Mouse (Mus musculus) lung, embryonic 16.5 days (tissue): ENCODE results near the gene Ttc27. TPM values are rescaled to one million over a fixed set of nuclear protein-coding genes. Genes with fewer than 3 reads are reported as not detected.
A peak's percentile ranks its signal among the peaks of the same experiment; 100 is the strongest.

Source experiments
- ATAC-seq: fragments of 200-750 bp; cut with Nextera tagmentation; 2 replicates; pipeline ENCODE4 v1.8.0; 2017; ENCODE audit warnings: low read depth, mild to moderate bottlenecking, moderate library complexity
- H3K27ac ChIP-seq: fragments of 300-500 bp; sonication (generic); 2 replicates; pipeline ENCODE4 v1.5.1; 2014; ENCODE audit warnings: mild to moderate bottlenecking, control low read depth, low read length
- H3K27me3 ChIP-seq: fragments of 300-500 bp; sonication (generic); 2 replicates; pipeline ENCODE4 v1.6.1; 2014; ENCODE audit warnings: low read depth, low read length, mixed read lengths; ENCODE audit not compliant: control insufficient read depth, insufficient read depth
- H3K36me3 ChIP-seq: fragments of 300-500 bp; sonication (generic); 2 replicates; pipeline ENCODE4 v1.6.1; 2014; ENCODE audit warnings: low read length; ENCODE audit not compliant: control insufficient read depth, insufficient read depth
- H3K4me1 ChIP-seq: fragments of 300-500 bp; sonication (generic); replicated peaks from 2 replicates; pipeline ENCODE4 v1.6.1; 2014; ENCODE audit warnings: low read length, mixed read lengths; ENCODE audit not compliant: control insufficient read depth, insufficient read depth
- H3K4me2 ChIP-seq: fragments of 300-500 bp; sonication (generic); 2 replicates; pipeline ENCODE4 v1.6.1; 2014; ENCODE audit warnings: low read depth, low read length, control low read depth
- H3K4me3 ChIP-seq: fragments of 300-500 bp; sonication (generic); 2 replicates; pipeline ENCODE4 v1.5.1; 2014; ENCODE audit warnings: mild to moderate bottlenecking, low read length, control low read depth
- H3K9ac ChIP-seq: fragments of 300-500 bp; sonication (generic); 2 replicates; pipeline ENCODE4 v1.6.1; 2014; ENCODE audit warnings: low read length, control low read depth
- H3K9me3 ChIP-seq: fragments of 300-500 bp; sonication (generic); 2 replicates; pipeline ENCODE4 v1.6.1; 2016; ENCODE audit warnings: low read length; ENCODE audit not compliant: control insufficient read depth
- WGBS: fragments of 180-500 bp; shearing (Covaris S2); extraction: QIAGEN DNeasy Blood & Tissue Kit; methylation state at CpG from one replicate; pipeline ENCODE4 v1.1.7; 2014; 5-methylcytosine and 5-hydroxymethylcytosine counted together
- polyA plus RNA-seq: library from polyadenylated mRNA; unstranded; fragments of >200 nt; fragmentation: Nextera tagmentation; extraction: Ambion mirVana; gene quantifications from 2 replicates; pipeline ENCODE4 v1.2.1, GENCODE M21; 2015

Ttc27 gene
- polyA plus RNA-seq, 1 experiment from 2014 or later = 18.6 TPM

- Histone ChIP-seq H3K27ac (no peak overlapping the region), H3K9me3 (no peaks in the 10 kb centered on the region), H3K27me3 (no peaks in the 10 kb centered on the region), H3K9ac (no peak overlapping the region), H3K4me2 (no peak overlapping the region), H3K4me3 (no peak overlapping the region), H3K4me1 (no peaks in the 10 kb centered on the region), H3K36me3 (no peaks in the 10 kb centered on the region)
- 92% methylated on average over 2 of the region's 2 CpGs for WGBS
- ATAC-seq = no peak
Observed at GRCm38 (mm10) chr17:74803835-74804234, 86.3 kb downstream of the Ttc27 start.

DNA sequence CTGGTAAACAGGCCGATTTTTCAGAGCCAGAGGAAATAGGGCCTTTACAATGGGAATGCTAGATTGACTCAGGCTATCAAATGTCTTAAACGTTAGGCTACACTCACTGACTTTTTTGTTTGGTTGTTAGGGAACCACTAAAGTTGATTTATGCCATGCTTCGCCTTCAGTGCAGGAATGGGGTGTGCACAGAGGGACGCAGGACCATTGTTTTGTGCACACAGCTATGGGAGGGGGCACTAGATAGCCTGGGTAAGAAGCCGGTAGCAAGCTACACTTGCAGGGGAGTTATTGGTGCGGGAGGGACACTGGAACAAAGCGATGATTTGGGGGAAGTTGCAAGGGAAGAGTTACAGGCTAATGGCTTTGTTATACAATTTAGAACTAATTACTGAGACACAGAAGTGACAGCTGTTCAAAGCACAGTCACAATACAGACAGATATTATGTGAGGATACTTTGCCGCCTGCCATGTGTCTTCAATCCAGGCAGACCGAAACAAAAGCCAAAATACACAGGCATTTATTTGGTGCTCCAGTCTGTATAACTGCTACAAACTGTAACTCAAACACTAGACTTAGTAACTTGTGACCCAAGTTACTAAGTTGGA is 86.9 kb downstream of the Ttc27 start:
- Histone ChIP-seq H3K4me3 (no peak overlapping the region), H3K4me2 (no peak overlapping the region), H3K9ac (no peak overlapping the region), H3K9me3 (no peaks in the 10 kb centered on the region), H3K27ac (no peak overlapping the region), H3K27me3 (no peaks in the 10 kb centered on the region), H3K36me3 (no peaks in the 10 kb centered on the region), H3K4me1 (no peaks in the 10 kb centered on the region)
- WGBS = 73% methylated on average over 9 of the region's 9 CpGs
- ATAC-seq = no peak

GRCm38 (mm10) chr17:74807509-74808248 is 90.1 kb downstream of the Ttc27 start:
- no peak overlapping the region for H3K9ac ChIP-seq
- H3K36me3 ChIP-seq = no peaks in the 10 kb centered on the region
- 75% methylated on average over 9 of the region's 9 CpGs for WGBS
- no peak overlapping the region for H3K4me2 ChIP-seq
- H3K27me3 ChIP-seq = no peaks in the 10 kb centered on the region
- H3K9me3 ChIP-seq = no peaks in the 10 kb centered on the region
- no peak overlapping the region for H3K27ac ChIP-seq
- no peaks in the 10 kb centered on the region for H3K4me1 ChIP-seq
- no peak overlapping the region for H3K4me3 ChIP-seq
- ATAC-seq = no peak

- 92% methylated on average over 1 of the region's 1 CpGs for WGBS
- H3K9me3 ChIP-seq = no peaks in the 10 kb centered on the region
- no peaks in the 10 kb centered on the region for H3K27me3 ChIP-seq
- H3K4me2 ChIP-seq = no peak overlapping the region
- H3K4me1 ChIP-seq = no peaks in the 10 kb centered on the region
- no peak overlapping the region for H3K9ac ChIP-seq
- ATAC-seq = no peak
- H3K27ac ChIP-seq = no peak overlapping the region
- no peaks in the 10 kb centered on the region for H3K36me3 ChIP-seq
- no peak overlapping the region for H3K4me3 ChIP-seq
Observed at GRCm38 (mm10) chr17:74808330-74808729, 90.8 kb downstream of the Ttc27 start.

DNA sequence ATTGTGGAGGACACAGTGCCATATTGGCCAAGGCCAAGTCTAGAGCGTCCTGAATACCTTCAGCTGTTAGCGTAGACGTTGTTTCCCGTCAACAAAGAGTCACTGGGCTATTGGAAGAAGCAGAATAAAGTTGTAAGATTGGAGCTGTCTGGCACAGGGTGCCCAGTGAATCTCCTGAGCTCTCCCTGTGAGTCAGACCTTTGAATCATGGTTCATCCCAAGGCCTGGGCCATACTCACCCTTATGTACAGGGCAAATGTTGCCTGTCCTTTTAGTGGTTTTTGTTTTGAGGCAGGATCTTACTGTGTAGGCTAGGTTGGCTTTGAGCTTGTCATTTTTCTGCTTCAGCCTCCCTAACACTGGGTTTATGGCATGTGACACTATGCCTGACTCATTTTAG is 91.4 kb downstream of the Ttc27 start:
- ATAC-seq = no peak
- no peaks in the 10 kb centered on the region for H3K27me3 ChIP-seq
- H3K4me2 ChIP-seq = no peak overlapping the region
- 84% methylated on average over 4 of the region's 4 CpGs for WGBS
- H3K27ac ChIP-seq = no peak overlapping the region
- H3K9me3 ChIP-seq = no peaks in the 10 kb centered on the region
- H3K9ac ChIP-seq = no peak overlapping the region
- H3K4me3 ChIP-seq = no peak overlapping the region
- H3K36me3 ChIP-seq = no peaks in the 10 kb centered on the region
- H3K4me1 ChIP-seq = no peaks in the 10 kb centered on the region

DNA sequence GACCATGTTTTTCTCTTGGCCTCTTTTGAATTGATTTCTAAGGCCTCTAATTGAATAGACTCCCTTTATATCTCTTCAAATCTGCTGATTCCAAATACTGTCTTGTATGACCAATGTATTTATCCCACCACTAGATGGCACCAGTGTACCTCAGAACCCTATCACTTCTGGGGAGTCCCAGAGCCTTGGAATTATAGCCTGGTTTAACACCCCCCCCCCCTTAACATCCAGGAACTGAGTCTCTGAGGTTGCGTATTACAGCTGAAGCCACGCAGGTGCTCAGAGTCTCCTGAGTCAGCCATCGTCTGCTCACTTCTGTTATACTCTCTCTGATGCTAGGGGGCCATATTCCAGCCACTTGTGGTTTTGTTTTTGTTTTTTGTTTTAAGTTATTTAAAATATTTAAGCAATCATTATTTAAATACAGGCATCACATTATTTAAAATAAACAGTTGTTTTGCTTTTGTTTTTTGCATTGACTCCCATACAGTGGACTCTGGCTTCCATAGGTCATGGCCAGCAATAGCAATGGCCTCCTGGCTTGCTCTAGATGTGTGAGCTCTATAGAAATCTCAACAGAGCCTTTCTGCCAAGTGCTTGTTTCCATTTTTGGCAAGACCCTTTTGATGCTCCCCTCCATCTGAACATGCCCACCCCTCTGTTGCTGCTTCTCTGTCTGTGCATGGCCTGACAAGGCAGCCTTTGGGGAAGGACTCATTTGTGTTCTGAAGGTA is 93.5 kb downstream of the Ttc27 start:
- Histone ChIP-seq H3K4me3 (no peak overlapping the region), H3K9me3 (no peaks in the 10 kb centered on the region), H3K27ac (no peak overlapping the region), H3K27me3 (no peaks in the 10 kb centered on the region), H3K36me3 (no peaks in the 10 kb centered on the region), H3K4me1 (no peaks in the 10 kb centered on the region), H3K9ac (no peak overlapping the region), H3K4me2 (no peak overlapping the region)
- WGBS = 47% methylated on average over 3 of the region's 3 CpGs
- peak; percentile 59 for ATAC-seq

DNA sequence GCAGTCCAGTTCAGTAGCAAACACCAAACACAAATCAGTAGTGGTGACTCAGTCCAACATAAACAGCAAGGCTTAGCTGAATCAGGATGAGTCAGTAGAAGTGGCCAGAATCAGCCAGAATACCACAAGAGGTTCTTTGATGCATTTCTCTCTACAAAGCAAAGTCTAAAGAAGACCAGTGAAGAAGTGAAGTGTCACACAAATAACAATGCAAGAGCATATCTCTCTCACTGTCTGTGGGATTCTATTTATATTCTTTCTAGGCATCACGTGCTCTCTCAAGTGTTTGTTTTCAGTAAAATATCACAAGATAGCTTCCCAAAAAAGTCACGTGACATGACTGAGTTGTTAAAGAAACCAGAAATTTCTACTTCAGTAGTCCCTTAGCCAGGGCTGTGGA is 102.2 kb downstream of the Ttc27 start:
- peaks cover 3% of the 10 kb centered on the region; the same call in 1 of the 2 replicates for H3K9me3 ChIP-seq
- 47% methylated on average over 2 of the region's 2 CpGs for WGBS
- H3K27ac ChIP-seq = no peak overlapping the region
- H3K9ac ChIP-seq = no peak overlapping the region
- 0 out of 2 replicates have a peak, but pooled peaks cover 3% of the 10 kb centered on the region for H3K36me3 ChIP-seq
- H3K4me1 ChIP-seq = no peaks in the 10 kb centered on the region
- no peak overlapping the region for H3K4me3 ChIP-seq
- H3K27me3 ChIP-seq = no peaks in the 10 kb centered on the region
- H3K4me2 ChIP-seq = no peak overlapping the region
- ATAC-seq = no peak

- no peak for ATAC-seq
Observed at GRCm38 (mm10) chr17:74830851-74831250, 113.3 kb downstream of the Ttc27 start.

GRCm38 (mm10) chr17:74841721-74842120 is 124.2 kb downstream of the Ttc27 start:
- Histone ChIP-seq H3K36me3 (no peaks in the 10 kb centered on the region), H3K9ac (no peak overlapping the region), H3K4me3 (no peak overlapping the region), H3K27me3 (no peaks in the 10 kb centered on the region), H3K9me3 (no peaks in the 10 kb centered on the region), H3K4me2 (no peak overlapping the region), H3K27ac (no peak overlapping the region), H3K4me1 (peaks cover 17% of the 10 kb centered on the region)
- WGBS = 60% methylated on average over 3 of the region's 3 CpGs
- ATAC-seq = no peak

More at GRCm38 (mm10) chr17:74830851-74831250, 113.3 kb downstream of the Ttc27 start:
- H3K4me2 ChIP-seq = no peak overlapping the region
- no peaks in the 10 kb centered on the region for H3K9me3 ChIP-seq
- H3K27ac ChIP-seq = no peak overlapping the region
- no peaks in the 10 kb centered on the region for H3K4me1 ChIP-seq
- H3K36me3 ChIP-seq = no peaks in the 10 kb centered on the region
- no peaks in the 10 kb centered on the region for H3K27me3 ChIP-seq
- 86% methylated on average over 2 of the region's 2 CpGs for WGBS
- no peak overlapping the region for H3K9ac ChIP-seq
- H3K4me3 ChIP-seq = no peak overlapping the region
